Comparison of ENCODE assay signal across 9 mouse cellular contexts in the genomic region with DNA sequence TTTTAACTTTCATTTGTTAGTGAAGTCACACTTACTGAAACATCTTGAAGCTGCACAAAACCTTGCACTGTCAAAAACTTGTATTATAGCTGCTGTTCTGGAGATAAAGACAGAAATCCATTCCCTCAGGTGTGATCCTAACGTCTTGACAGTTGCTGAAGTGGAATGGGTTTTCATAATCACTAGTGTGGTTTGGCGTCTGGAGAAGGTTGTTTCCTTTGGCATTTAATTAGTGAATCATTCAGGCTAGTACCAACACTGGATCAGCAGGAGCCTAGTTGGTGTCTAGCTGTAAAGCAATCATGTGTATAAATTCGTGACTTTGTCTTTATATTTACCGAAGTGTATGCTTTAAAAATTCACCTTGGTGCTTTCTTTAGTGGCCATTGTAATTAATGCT. TPM values are rescaled to one million over a fixed set of nuclear protein-coding genes. Genes with fewer than 3 reads are reported as not detected.
A peak's percentile ranks its signal among the peaks of the same experiment; 100 is the strongest.
DNase-seq lines count a peak whose midpoint lies in the region; ATAC-seq and TF ChIP-seq lines count a peak whose summit lies in the region.
"Had no signal": no experiment of that assay in that cellular context is flagged by ENCODE, and none has a peak within 500 bp of the region (broad histone marks: within the 10 kb centered on the region; RNA-seq: fewer than 3 reads in every experiment).

No protein-coding gene starts in this region.

- no peak for TF ChIP-seq CTCF in G1E (IDR thresholded peaks at IDR 0.05; ENCODE audit: low read depth, low read length)

- DNase-seq in kidney, adult 18-20 months: no peak
- no peak for DNase-seq in G1E (ENCODE audit: low spot score)
- DNase-seq in layer of hippocampus, adult 9-11 months: no peak
- DNase-seq in adrenal gland, adult 18-20 months (ENCODE audit: low spot score in 2 of 2): no peak

- no peaks in the 10 kb centered on the region for H3K27me3 ChIP-seq in kidney, embryonic 14.5 days (ENCODE audit: control insufficient read depth, insufficient read depth, low read length)
- H3K27me3 ChIP-seq in G1E (ENCODE audit: insufficient read depth, low read length): no peaks in the 10 kb centered on the region
- no peaks in the 10 kb centered on the region for H3K27me3 ChIP-seq in embryonic facial prominence, embryonic 15.5 days
- H3K27me3 ChIP-seq in midbrain, embryonic 13.5 days: no peaks in the 10 kb centered on the region
- H3K27me3 ChIP-seq: limb, embryonic 15.5 days had no signal

- H3K9ac ChIP-seq in kidney, embryonic 14.5 days (ENCODE audit: low read depth, low read length): no peak overlapping the region
- no peak overlapping the region for H3K9ac ChIP-seq in embryonic facial prominence, embryonic 15.5 days
- H3K9ac ChIP-seq in midbrain, embryonic 13.5 days (replicated peaks): 0 out of 2 replicates have a peak overlapping the region, but pooled peaks have one; percentile 85

- peaks cover 10% of the 10 kb centered on the region; the same call in 1 of the 2 replicates for H3K36me3 ChIP-seq in kidney, embryonic 14.5 days (ENCODE audit: control insufficient read depth, insufficient read depth, low read length)
- H3K36me3 ChIP-seq in G1E (replicated peaks): peaks cover 38% of the 10 kb centered on the region
- H3K36me3 ChIP-seq in embryonic facial prominence, embryonic 15.5 days: peaks cover 8% of the 10 kb centered on the region
- peaks cover 5% of the 10 kb centered on the region; the same call in 1 of the 2 replicates for H3K36me3 ChIP-seq in midbrain, embryonic 13.5 days

- no peak for ATAC-seq in kidney, embryonic 14.5 days (ENCODE audit: low FRiP score, low TSS enrichment)
- no peak for ATAC-seq in G1E (ENCODE audit: extremely low read depth, insufficient number of reproducible peaks, low FRiP score, poor library complexity, severe bottlenecking)
- no peak for ATAC-seq in embryonic facial prominence, embryonic 15.5 days (ENCODE audit: insufficient number of reproducible peaks, low FRiP score, low TSS enrichment, low read depth)
- ATAC-seq in midbrain, embryonic 13.5 days: no peak
- no peak for ATAC-seq in cerebellum, adult (ENCODE audit: insufficient number of reproducible peaks, low FRiP score, low TSS enrichment)

- H3K4me1 ChIP-seq in kidney, embryonic 14.5 days (ENCODE audit: control insufficient read depth, insufficient read depth, low read length): peaks cover 5% of the 10 kb centered on the region; the same call in 1 of the 2 replicates
- H3K4me1 ChIP-seq in G1E (ENCODE audit: insufficient read depth, low read depth, low read length): peaks cover 26% of the 10 kb centered on the region
- peaks cover 10% of the 10 kb centered on the region for H3K4me1 ChIP-seq in embryonic facial prominence, embryonic 15.5 days
- H3K4me1 ChIP-seq in midbrain, embryonic 13.5 days (replicated peaks): peaks cover 10% of the 10 kb centered on the region

- 38% methylated on average over 4 of the region's 4 CpGs for WGBS in kidney, embryonic 14.5 days
- WGBS in embryonic facial prominence, embryonic 15.5 days: 45% methylated on average over 4 of the region's 4 CpGs
- 57% methylated on average over 4 of the region's 4 CpGs for WGBS in midbrain, embryonic 13.5 days

- H3K9me3 ChIP-seq in kidney, embryonic 14.5 days (ENCODE audit: control insufficient read depth, low read length): no peaks in the 10 kb centered on the region
- no peaks in the 10 kb centered on the region for H3K9me3 ChIP-seq in G1E (replicated peaks)
- no peaks in the 10 kb centered on the region for H3K9me3 ChIP-seq in embryonic facial prominence, embryonic 15.5 days (replicated peaks)
- no peaks in the 10 kb centered on the region for H3K9me3 ChIP-seq in midbrain, embryonic 13.5 days
- H3K9me3 ChIP-seq: limb, embryonic 15.5 days had no signal

- peak overlapping the region; percentile 71 for H3K4me2 ChIP-seq in kidney, embryonic 14.5 days (replicated peaks; ENCODE audit: low read depth, low read length)
- 0 out of 2 replicates have a peak overlapping the region, but pooled peaks have one; percentile 83 for H3K4me2 ChIP-seq in embryonic facial prominence, embryonic 15.5 days (replicated peaks)
- peak overlapping the region; percentile 28; the same call in 1 of the 2 replicates for H3K4me2 ChIP-seq in midbrain, embryonic 13.5 days (replicated peaks)

- no peak overlapping the region for H3K4me3 ChIP-seq in kidney, embryonic 14.5 days (ENCODE audit: low read length)
- H3K4me3 ChIP-seq in G1E (ENCODE audit: low read depth, low read length): peak overlapping the region; percentile 78; the same call in 1 of the 2 replicates
- H3K4me3 ChIP-seq in embryonic facial prominence, embryonic 15.5 days (replicated peaks): no peak overlapping the region
- H3K4me3 ChIP-seq in midbrain, embryonic 13.5 days (replicated peaks): peak overlapping the region; percentile 79; the same call in 1 of the 2 replicates

- H3K27ac ChIP-seq in kidney, embryonic 14.5 days (ENCODE audit: low read depth, low read length): peak overlapping the region; percentile 15; the same call in 1 of the 2 replicates
- no peak overlapping the region; the same call in 1 of the 2 replicates for H3K27ac ChIP-seq in embryonic facial prominence, embryonic 15.5 days (replicated peaks)
- H3K27ac ChIP-seq in midbrain, embryonic 13.5 days: no peak overlapping the region

RNA-seq across cellular contexts. Expression of a gene that starts 1.4 kb away (rescaled TPM):
- 60.6 and 68.5 TPM in 2 replicates for polyA plus RNA-seq in kidney, embryonic 14.5 days (2014; fragmentation: Nextera tagmentation; extraction: Ambion mirVana)
- total RNA-seq in G1E (2014; fragmentation: Nextera tagmentation) (155 and 214 TPM in 2 replicates), G1E (2017) (44.6 and 45.8 TPM in 2 replicates)
- 55.1 and 65.0 TPM in 2 replicates for polyA plus RNA-seq in G1E (2012)
- 50.6 and 56.0 TPM in 2 replicates for polyA plus RNA-seq in embryonic facial prominence, embryonic 15.5 days (2015; fragmentation: Nextera tagmentation; extraction: Ambion mirVana)
- polyA plus RNA-seq in midbrain, embryonic 13.5 days (2015; fragmentation: Nextera tagmentation; extraction: Ambion mirVana): 63.4 and 64.7 TPM in 2 replicates
- total RNA-seq in adrenal gland, adult 18-20 months (2021): 100 to 1,000 TPM in 1 of 2 experiments, 10 to 100 TPM in 1; 81.6 to 148 TPM

RNA-seq across cellular contexts. Expression of a gene that starts 1.5 kb away (rescaled TPM):
- 3.1 and 3.2 TPM in 2 replicates for polyA plus RNA-seq in kidney, embryonic 14.5 days (2014; fragmentation: Nextera tagmentation; extraction: Ambion mirVana)
- total RNA-seq in G1E (2014; fragmentation: Nextera tagmentation): 22.0 and 22.4 TPM in 2 replicates
- 13.9 and 15.7 TPM in 2 replicates for total RNA-seq in G1E (2017)
- polyA plus RNA-seq in G1E (2012): 8.3 and 10.0 TPM in 2 replicates
- 3.0 and 4.2 TPM in 2 replicates for polyA plus RNA-seq in embryonic facial prominence, embryonic 15.5 days (2015; fragmentation: Nextera tagmentation; extraction: Ambion mirVana)
- 1.7 and 2.2 TPM in 2 replicates for polyA plus RNA-seq in midbrain, embryonic 13.5 days (2015; fragmentation: Nextera tagmentation; extraction: Ambion mirVana)
- 10 to 100 TPM in 1 of 2 experiments, 1 to 10 TPM in 1; 7.8 to 16.3 TPM for total RNA-seq in adrenal gland, adult 18-20 months (2021)

Comparison
In these comparisons a context has a peak if more than half of its experiments do, and no peak if none do; other contexts are left out.
1. H3K4me2 ChIP-seq: peak in every context shown above with its lines; median percentile 83 in embryonic facial prominence, embryonic 15.5 days; 71 in kidney, embryonic 14.5 days; 28 in midbrain, embryonic 13.5 days.
2. H3K4me3 ChIP-seq: peak in G1E (single experiment) and midbrain, embryonic 13.5 days (single experiment); none in kidney, embryonic 14.5 days (single experiment) and embryonic facial prominence, embryonic 15.5 days (single experiment).